9 mouse cellular contexts compared by ENCODE assay signal in the genomic region with DNA sequence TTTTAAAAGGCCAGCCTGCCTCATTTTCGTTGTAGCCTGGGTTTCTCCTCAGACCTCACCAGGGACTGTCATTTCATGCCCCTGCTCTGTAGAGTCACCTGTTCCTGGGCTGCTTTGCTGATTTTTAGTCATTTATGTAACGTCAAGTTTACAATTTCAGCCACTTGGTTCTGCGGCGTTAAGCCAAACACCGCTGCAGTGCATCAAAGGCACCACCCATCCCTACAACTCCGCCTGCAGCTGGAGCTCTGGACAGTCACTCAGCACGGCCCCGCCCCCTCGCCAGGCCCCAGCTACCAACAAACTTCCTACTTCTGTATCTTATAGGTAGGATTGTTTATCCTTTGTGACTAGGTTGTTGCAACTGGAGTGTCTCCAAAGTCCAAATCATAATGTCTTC. TPM values are rescaled to one million over a fixed set of nuclear protein-coding genes. Genes with fewer than 3 reads are reported as not detected.
DNase-seq lines count a peak whose midpoint lies in the region; ATAC-seq and TF ChIP-seq lines count a peak whose summit lies in the region.
"Had no signal": no experiment of that assay in that cellular context is flagged by ENCODE, and none has a peak within 500 bp of the region (broad histone marks: within the 10 kb centered on the region; RNA-seq: fewer than 3 reads in every experiment).

No protein-coding gene starts in this region.

- H3K9ac ChIP-seq in forebrain, postnatal 0 days: 0 out of 2 replicates have a peak overlapping the region, but pooled peaks have one; percentile 6
- H3K9ac ChIP-seq in intestine, postnatal 0 days (ENCODE audit: low read depth, low read length): peak overlapping the region; percentile 34; the same call in 1 of the 2 replicates

- H3K4me2 ChIP-seq in forebrain, postnatal 0 days (ENCODE audit: low read depth): no peak overlapping the region; the same call in 1 of the 2 replicates
- H3K4me2 ChIP-seq in intestine, postnatal 0 days (replicated peaks; ENCODE audit: low read depth): peak overlapping the region; percentile 59

- no peaks in the 10 kb centered on the region for H3K9me3 ChIP-seq in forebrain, postnatal 0 days (ENCODE audit: low read length)
- H3K9me3 ChIP-seq in intestine, postnatal 0 days (ENCODE audit: control insufficient read depth): no peaks in the 10 kb centered on the region

- H3K27ac ChIP-seq in forebrain, postnatal 0 days (ENCODE audit: low read depth, low read length): 0 out of 2 replicates have a peak overlapping the region, but pooled peaks have one; percentile 2
- H3K27ac ChIP-seq in intestine, postnatal 0 days (ENCODE audit: low read depth, low read length): peak overlapping the region; percentile 72; the same call in 1 of the 2 replicates

- no peak for TF ChIP-seq CTCF in forebrain, postnatal 0 days (IDR thresholded peaks at IDR 0.05; ENCODE audit: low read depth)
- no peak for TF ChIP-seq CTCF in intestine, postnatal 0 days (IDR thresholded peaks at IDR 0.05; ENCODE audit: low read depth)

- H3K4me3 ChIP-seq in forebrain, postnatal 0 days (ENCODE audit: low read depth, low read length): no peak overlapping the region
- 0 out of 2 replicates have a peak overlapping the region, but pooled peaks have one; percentile 5 for H3K4me3 ChIP-seq in intestine, postnatal 0 days (ENCODE audit: low read depth, low read length)

- H3K36me3 ChIP-seq in forebrain, postnatal 0 days (ENCODE audit: insufficient read depth): no peaks in the 10 kb centered on the region
- H3K36me3 ChIP-seq in intestine, postnatal 0 days (ENCODE audit: control insufficient read depth, insufficient read depth): no peaks in the 10 kb centered on the region

- 18% methylated on average over 9 of the region's 9 CpGs for WGBS in forebrain, postnatal 0 days
- whole genome bisulfite sequencing in intestine, postnatal 0 days: 6% methylated on average over 9 of the region's 9 CpGs

- DNase-seq in adrenal gland, adult 2 months: peak; percentile 65
- DNase-seq in adrenal gland, postnatal 4 days (ENCODE audit: low spot score in 2 of 2): no peak
- peak; percentile 68 for DNase-seq in R1 (ENCODE audit: low read depth, low spot score)
- peak; percentile 9 for DNase-seq in forebrain, postnatal 0 days
- DNase-seq in lung, postnatal 10 days: peak; percentile 61
- DNase-seq in cerebellum, adult 18-20 months: no peak
- no peak for DNase-seq in B cell, adult 2 months

- ATAC-seq in forebrain, postnatal 0 days: no peak; the same call in 1 of the 2 replicates
- peak; percentile 25; the same call in 1 of the 2 replicates for ATAC-seq in intestine, postnatal 0 days

- H3K4me1 ChIP-seq in forebrain, postnatal 0 days (ENCODE audit: insufficient read depth): no peaks in the 10 kb centered on the region
- no peaks in the 10 kb centered on the region for H3K4me1 ChIP-seq in intestine, postnatal 0 days (replicated peaks; ENCODE audit: control insufficient read depth, insufficient read depth, low read length)

- H3K27me3 ChIP-seq in forebrain, postnatal 0 days (ENCODE audit: insufficient read depth, low read length): no peaks in the 10 kb centered on the region
- no peaks in the 10 kb centered on the region for H3K27me3 ChIP-seq in intestine, postnatal 0 days (replicated peaks; ENCODE audit: control insufficient read depth, insufficient read depth, low read length)

RNA-seq across cellular contexts. Expression of a gene that starts 26.8 kb away (rescaled TPM):
- total RNA-seq in adrenal gland, adult 2 months (2021): 1 to 10 TPM in 1 of 2 experiments, under 1 TPM in 1; 0.35 to 1.3 TPM
- polyA plus RNA-seq in adrenal gland, adult 2 months (2012; rRNA removed): 0.71 and 1.3 TPM in 2 replicates
- total RNA-seq in adrenal gland, postnatal 4 days (2021): 1 to 10 TPM in 1 of 2 experiments, under 1 TPM in 1; 0.90 to 1.3 TPM
- 1.4 and 4.1 TPM in 2 replicates for total RNA-seq in forebrain, postnatal 0 days (2014; rRNA removed)
- 2.9 TPM in 2 replicates for polyA plus RNA-seq in forebrain, postnatal 0 days (2015; fragmentation: Nextera tagmentation; extraction: Ambion mirVana)
- polyA plus RNA-seq in intestine, postnatal 0 days (2015; fragmentation: Nextera tagmentation; extraction: Ambion mirVana): 0.39 and 0.54 TPM in 2 replicates

RNA-seq across cellular contexts. Expression of a gene that starts 28.3 kb away (rescaled TPM):
- not detected for total RNA-seq in adrenal gland, adult 2 months (2021)
- 0.02 and 0.04 TPM in 2 replicates for polyA plus RNA-seq in adrenal gland, adult 2 months (2012; rRNA removed)
- under 1 TPM in 1 of 2 experiments, not detected in 1; 0.17 TPM for total RNA-seq in adrenal gland, postnatal 4 days (2021)
- total RNA-seq in forebrain, postnatal 0 days (2014; rRNA removed): 0.54 and 0.67 TPM in 2 replicates
- polyA plus RNA-seq in forebrain, postnatal 0 days (2015; fragmentation: Nextera tagmentation; extraction: Ambion mirVana): 0.23 and 0.36 TPM in 2 replicates
- polyA plus RNA-seq in intestine, postnatal 0 days (2015; fragmentation: Nextera tagmentation; extraction: Ambion mirVana): 568 and 663 TPM in 2 replicates
- polyA plus RNA-seq: small intestine, adult 2 months had no signal

RNA-seq across cellular contexts. Expression of a gene that starts 41.4 kb away (rescaled TPM):
- 10 to 100 TPM; 40.5 to 47.4 TPM for total RNA-seq in adrenal gland, adult 2 months (2021)
- 143 and 164 TPM in 2 replicates for polyA plus RNA-seq in adrenal gland, adult 2 months (2012; rRNA removed)
- total RNA-seq in adrenal gland, postnatal 4 days (2021): 10 to 100 TPM; 38.5 to 39.7 TPM
- 81.0 and 95.7 TPM in 2 replicates for total RNA-seq in forebrain, postnatal 0 days (2014; rRNA removed)
- polyA plus RNA-seq in forebrain, postnatal 0 days (2015; fragmentation: Nextera tagmentation; extraction: Ambion mirVana): 151 and 177 TPM in 2 replicates
- polyA plus RNA-seq in intestine, postnatal 0 days (2015; fragmentation: Nextera tagmentation; extraction: Ambion mirVana): 203 and 214 TPM in 2 replicates

RNA-seq across cellular contexts. Expression of a gene that starts 41.4 kb away (rescaled TPM):
- total RNA-seq in adrenal gland, adult 2 months (2021): 10 to 100 TPM; 45.1 to 54.0 TPM
- polyA plus RNA-seq in adrenal gland, adult 2 months (2012; rRNA removed): 2.3 and 6.0 TPM in 2 replicates
- 10 to 100 TPM; 47.9 to 48.2 TPM for total RNA-seq in adrenal gland, postnatal 4 days (2021)
- total RNA-seq in forebrain, postnatal 0 days (2014; rRNA removed): 29.9 and 39.3 TPM in 2 replicates
- 66.3 and 67.1 TPM in 2 replicates for polyA plus RNA-seq in forebrain, postnatal 0 days (2015; fragmentation: Nextera tagmentation; extraction: Ambion mirVana)
- 24.7 and 28.4 TPM in 2 replicates for polyA plus RNA-seq in intestine, postnatal 0 days (2015; fragmentation: Nextera tagmentation; extraction: Ambion mirVana)

Comparison
In these comparisons a context has a peak if more than half of its experiments do, and no peak if none do; other contexts are left out.
1. DNase-seq: peak in adrenal gland, adult 2 months (single experiment), R1 (single experiment), forebrain, postnatal 0 days (single experiment) and lung, postnatal 10 days (single experiment); none in adrenal gland, postnatal 4 days (0 of 2), cerebellum, adult 18-20 months (0 of 2) and B cell, adult 2 months (0 of 2).